Mouse (Mus musculus): ENCODE results near the gene Gm45713.

Gene Gm45713

GRCm38 (mm10) chr7:45124224-45125143, 11.5 kb downstream of the Gm45713 start, which contains the start of gene Rps11:
Gene Rps11 (minus strand): TSS chr7:45124439.
- in situ Hi-C loops (cut with MboI, MseI) = loop anchor here (5.0 kb wide), 1 partner anchor 37 kb away; no protein-coding TSS in a partner anchor

DNA sequence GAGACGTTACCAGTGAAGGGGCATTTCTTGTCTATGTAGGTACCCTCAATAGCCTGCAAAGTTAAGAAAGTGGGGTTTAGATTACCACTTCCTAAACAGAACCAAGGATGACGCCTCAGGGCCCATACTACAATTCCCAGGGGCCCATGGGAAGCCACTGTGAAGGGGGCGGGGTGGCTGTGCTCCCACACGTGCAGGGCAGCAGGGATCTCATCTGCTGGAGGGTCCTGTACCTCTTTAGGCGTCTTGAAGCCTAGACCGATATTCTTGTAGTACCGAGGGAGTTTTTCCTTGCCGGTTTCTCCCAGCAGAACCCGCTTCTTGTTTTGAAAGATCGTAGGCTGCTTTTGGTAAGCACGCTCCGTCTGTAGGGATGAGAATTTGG, 12.9 kb downstream of the Gm45713 start:
- in situ Hi-C loops (cut with MboI, MseI) = loop anchor here (5.0 kb wide), 1 partner anchor 36 kb away; no protein-coding TSS in a partner anchor

- in situ Hi-C loops (cut with MboI, MseI) = loop anchor here (5.0 kb wide), 1 partner anchor 35 kb away; no protein-coding TSS in a partner anchor
Measured at GRCm38 (mm10) chr7:45122561-45123185, 13.4 kb downstream of the Gm45713 start.

DNA sequence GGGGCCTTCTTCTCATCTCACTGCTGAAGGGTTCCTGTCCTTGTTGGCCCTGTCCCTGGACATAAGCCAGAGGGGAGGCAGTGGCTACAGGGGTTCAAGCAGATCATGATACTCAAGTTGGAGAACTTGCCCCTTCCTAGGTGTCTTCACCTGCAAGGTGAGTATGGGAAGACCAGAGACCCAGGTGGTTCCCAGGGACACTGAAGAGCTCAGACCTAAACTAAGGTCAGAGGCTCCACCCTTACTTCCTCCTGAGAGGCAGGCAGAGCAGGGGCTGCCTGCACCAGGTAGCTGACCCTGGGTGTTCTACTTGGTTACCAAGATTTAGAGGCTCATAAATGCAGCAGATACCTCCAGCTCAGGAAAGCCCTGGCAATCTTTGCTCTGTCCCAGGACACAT, 14.1 kb downstream of the Gm45713 start:
- in situ Hi-C loops (cut with MboI, MseI) = loop anchor here (5.0 kb wide), 1 partner anchor 35 kb away; no protein-coding TSS in a partner anchor

DNA sequence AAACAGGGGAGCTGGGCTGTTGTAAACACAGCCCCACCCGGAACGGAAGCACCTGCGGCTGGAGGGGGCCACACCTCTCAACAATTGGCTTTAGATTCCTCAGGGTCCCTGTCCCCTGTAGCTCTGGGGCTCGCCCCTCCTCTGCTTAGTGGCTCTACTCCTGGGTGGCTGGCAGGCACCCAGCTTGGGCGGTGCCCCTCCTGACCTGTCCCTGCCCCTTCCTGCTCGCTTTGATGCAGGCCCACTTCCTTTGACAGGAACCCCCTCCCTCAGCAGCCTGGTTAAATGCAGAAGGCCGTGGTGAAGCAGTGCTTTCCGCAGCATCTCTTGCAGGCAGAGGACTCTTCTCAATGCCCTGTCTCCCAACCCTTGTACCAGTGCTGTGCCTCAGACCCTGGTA, 14.6 kb downstream of the Gm45713 start:
- in situ Hi-C loops (cut with MboI, MseI) = loop anchor here (5.0 kb wide), 1 partner anchor 34 kb away; no protein-coding TSS in a partner anchor

- in situ Hi-C loops (cut with MboI, MseI) = loop anchor here (5.0 to 10.0 kb wide), 2 partner anchors 33 to 735 kb away; partner anchors contain the start of genes 1700008O03Rik and Syt3
Measured at GRCm38 (mm10) chr7:45119780-45120709, 16.0 kb downstream of the Gm45713 start.

DNA sequence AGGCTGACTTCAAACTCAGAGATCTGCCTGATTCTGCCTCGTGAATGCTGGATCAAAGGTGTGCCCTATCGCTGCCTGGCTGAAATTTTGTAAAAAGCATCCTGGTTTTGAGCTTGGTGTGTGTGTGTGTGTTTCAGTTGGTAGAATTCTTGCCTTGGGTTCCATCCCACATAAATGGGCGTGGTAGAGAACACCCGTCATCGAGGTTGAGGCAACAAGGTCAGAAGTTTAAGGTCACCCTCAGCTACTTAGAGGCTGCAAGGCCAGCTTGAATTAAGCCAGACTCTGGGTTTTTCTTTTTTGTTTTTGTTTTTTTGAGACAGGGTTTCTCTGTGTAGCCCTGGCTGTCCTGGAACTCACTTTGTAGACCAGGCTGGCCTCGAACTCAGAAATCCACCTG, 17.7 kb downstream of the Gm45713 start:
- in situ Hi-C loops (cut with MboI, MseI) = loop anchor here (10.0 kb wide), 1 partner anchor 734 kb away; the partner anchor contains the start of genes 1700008O03Rik and Syt3

DNA sequence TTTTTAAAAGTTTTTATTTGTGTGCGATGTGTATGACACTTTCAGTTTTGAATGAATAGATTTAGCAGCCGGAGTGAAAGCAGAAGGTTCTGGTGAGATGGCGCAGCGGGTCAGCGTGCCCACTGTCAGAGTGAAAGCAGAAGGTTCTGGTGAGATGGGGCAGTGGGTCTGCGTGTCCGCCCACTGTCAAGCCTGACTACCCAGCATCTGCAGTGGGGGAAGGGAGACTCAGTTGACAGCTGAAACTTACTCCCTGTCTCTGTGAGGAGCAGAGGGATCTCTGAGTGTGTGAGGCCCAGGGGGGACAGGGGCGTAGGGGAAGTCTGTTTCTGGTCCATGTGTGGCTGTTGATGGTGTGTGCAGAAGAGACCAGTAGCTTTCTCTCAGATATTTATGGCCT, 18.5 kb downstream of the Gm45713 start:
- in situ Hi-C loops (cut with MboI, MseI) = loop anchor here (10.0 kb wide), 1 partner anchor 733 kb away; the partner anchor contains the start of genes 1700008O03Rik and Syt3

DNA sequence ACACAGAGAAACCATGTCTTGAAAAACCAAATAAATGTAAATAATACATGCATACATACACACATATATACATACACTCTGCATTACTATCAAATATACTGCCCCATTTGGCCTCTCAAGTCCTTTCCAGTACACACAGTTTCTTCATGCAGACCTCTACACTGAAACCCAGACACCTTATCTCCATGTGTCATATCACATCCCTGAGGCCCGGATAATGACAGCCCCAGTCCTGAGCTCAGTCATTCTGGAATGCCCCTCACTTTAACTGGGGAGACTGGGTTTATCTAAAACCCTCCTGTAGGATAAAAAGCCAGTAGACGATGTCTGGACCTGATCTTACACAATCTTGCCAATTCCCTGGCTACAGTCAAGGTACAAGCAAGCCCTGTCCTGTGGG, 22.6 kb downstream of the Gm45713 start:
- in situ Hi-C loops (cut with MboI, MseI) = loop anchor here (10.0 kb wide), 1 partner anchor 729 kb away; the partner anchor contains the start of genes 1700008O03Rik and Syt3

DNA sequence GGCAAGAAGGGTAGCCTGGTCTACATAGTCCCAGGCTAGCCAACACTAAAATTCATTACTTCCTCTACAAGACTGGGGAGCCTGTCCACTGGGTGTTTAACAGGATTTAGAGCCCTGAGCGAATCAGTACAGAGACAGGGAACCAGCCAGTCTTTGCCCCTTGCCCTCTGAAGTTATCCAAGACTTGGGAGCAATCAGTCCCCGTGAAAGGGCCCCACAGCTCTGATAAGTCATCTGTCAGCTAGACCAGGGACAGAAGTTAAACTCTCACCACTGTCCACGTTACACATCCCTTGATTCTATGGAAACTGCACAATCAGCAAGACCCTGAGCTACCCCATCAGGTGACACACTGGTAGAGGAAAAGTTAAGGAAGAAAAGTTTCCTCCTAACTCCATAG, 23.5 kb downstream of the Gm45713 start:
- in situ Hi-C loops (cut with MboI, MseI) = loop anchor here (10.0 kb wide), 1 partner anchor 728 kb away; the partner anchor contains the start of genes 1700008O03Rik and Syt3

DNA sequence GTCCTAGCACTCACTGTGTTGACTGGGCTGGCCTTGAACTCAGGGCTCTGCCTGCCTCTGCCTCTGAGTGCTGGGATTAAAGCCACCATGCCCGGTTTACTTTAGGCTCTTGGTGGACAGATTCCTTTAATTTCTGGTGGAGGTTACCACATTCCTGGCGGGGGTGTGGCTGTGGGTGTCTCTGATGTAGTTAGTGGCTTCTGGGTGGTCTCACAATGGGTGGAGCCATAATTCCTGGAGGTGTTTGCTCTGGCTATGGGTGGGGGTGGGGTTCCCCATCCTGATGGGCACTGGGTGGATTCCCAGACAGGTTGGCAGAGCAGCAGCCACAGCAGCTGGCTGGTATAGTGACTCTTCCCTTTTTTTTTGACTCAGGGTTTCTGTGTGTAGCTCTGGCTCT, 24.1 kb downstream of the Gm45713 start:
- in situ Hi-C loops (cut with MboI, MseI) = loop anchor here (10.0 kb wide), 1 partner anchor 727 kb away; the partner anchor contains the start of genes 1700008O03Rik and Syt3

DNA sequence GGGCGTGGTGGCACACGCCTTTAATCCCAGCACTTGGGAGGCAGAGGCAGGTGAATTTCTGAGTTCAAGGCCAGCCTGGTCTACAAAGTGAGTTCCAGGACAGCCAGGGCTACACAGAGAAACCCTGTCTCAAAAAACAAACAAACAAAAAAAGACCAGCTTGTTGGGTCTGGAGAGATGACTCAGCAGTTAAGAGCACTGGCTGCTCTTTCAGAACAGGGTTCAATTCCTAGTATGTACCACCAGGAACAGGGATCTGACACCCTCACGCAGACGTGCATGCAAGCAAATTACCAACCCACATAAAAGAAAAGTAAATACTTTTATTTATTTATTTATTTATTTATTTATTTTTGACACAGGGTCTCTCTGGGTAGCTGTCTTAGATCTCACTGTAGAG, 25.9 kb downstream of the Gm45713 start:
- in situ Hi-C loops (cut with MboI, MseI) = loop anchor here (10.0 kb wide), 1 partner anchor 725 kb away; the partner anchor contains the start of genes 1700008O03Rik and Syt3

- in situ Hi-C loops (cut with MboI, MseI) = no loop called here
Measured at GRCm38 (mm10) chr7:45107052-45107645, 28.9 kb downstream of the Gm45713 start.

- in situ Hi-C loops (cut with MboI, MseI) = no loop called here
Measured at GRCm38 (mm10) chr7:45106441-45106840, 29.6 kb downstream of the Gm45713 start.

- in situ Hi-C loops (cut with MboI, MseI) = no loop called here
Measured at GRCm38 (mm10) chr7:45105491-45105890, 30.5 kb downstream of the Gm45713 start.

DNA sequence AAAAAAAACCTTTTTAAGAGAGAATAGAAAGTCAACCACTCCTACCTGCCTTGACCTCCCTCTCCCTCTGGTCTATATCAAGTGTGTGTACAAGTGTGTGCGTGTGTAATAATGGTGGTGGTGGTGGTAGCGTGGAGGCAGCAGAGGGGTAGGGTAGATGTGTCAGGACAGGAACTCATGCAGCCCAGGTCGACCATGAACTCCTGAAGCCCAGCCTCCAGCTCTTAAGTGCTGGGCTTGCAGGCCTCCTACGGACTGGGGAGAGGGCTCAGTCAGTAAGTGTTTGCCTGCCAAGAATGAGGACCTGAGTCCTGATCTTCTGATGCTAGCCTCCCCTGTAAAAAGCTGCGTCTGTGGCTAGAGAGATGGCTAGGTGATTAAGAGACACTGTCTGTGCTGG, 31.1 kb downstream of the Gm45713 start:
- in situ Hi-C loops (cut with MboI, MseI) = no loop called here

GRCm38 (mm10) chr7:45103652-45104180, 32.3 kb downstream of the Gm45713 start, which contains the start of gene Fcgrt:
Gene Fcgrt (minus strand): TSS chr7:45103851.
- in situ Hi-C loops (cut with MboI, MseI) = no loop called here

- in situ Hi-C loops (cut with MboI, MseI) = no loop called here
Measured at GRCm38 (mm10) chr7:45102940-45103585, 33.0 kb downstream of the Gm45713 start.

DNA sequence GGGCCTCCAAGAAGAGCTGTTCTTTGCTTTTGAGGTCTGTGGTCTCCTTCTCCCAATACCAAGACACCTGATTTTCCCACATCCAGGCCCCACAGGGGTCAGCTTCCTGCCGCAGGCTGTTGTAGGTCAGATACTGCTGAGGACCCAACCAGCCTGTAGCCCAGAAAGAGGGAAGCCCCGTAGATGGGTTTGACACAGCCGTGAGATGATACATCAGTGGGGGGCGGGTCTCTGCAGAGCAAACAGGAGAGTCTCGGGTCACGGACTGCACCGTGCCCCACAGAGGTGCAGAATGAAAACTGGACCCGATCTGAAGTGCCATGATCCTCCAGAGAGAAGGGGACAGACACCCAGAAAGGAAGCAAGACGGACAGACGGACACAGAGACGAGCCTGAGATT, 33.6 kb downstream of the Gm45713 start:
- in situ Hi-C loops (cut with MboI, MseI) = no loop called here

Data from T-helper 1 cell (primary cell).